Mouse (Mus musculus) midbrain, embryonic 16.5 days (tissue): ENCODE results near the gene Yars2. TPM values are rescaled to one million over a fixed set of nuclear protein-coding genes. Genes with fewer than 3 reads are reported as not detected.
"Not testable (repeated sequence)": the region's sequence is repeated elsewhere in the genome, so short reads cannot be mapped to it uniquely, and the experiment has no call there.

ENCODE experiments used
- ATAC-seq: fragments of 200-750 bp; cut with Nextera tagmentation; 2 replicates; pipeline ENCODE4 v1.8.0; 2017; ENCODE audit warnings: moderate TSS enrichment
- H3K27ac ChIP-seq: fragments of 300-500 bp; sonication (generic); 2 replicates; pipeline ENCODE4 v1.5.1; 2014; ENCODE audit warnings: mild to moderate bottlenecking, low read length, mixed read lengths
- H3K27me3 ChIP-seq: fragments of 300-500 bp; sonication (generic); 2 replicates; pipeline ENCODE4 v1.6.1; 2014; ENCODE audit warnings: low read depth, low read length, mixed read lengths; ENCODE audit not compliant: control insufficient read depth, insufficient read depth
- H3K36me3 ChIP-seq: fragments of 300-500 bp; sonication (generic); 2 replicates; pipeline ENCODE4 v1.6.1; 2014; ENCODE audit warnings: mild to moderate bottlenecking, low read length, moderate library complexity, mixed read lengths; ENCODE audit not compliant: control insufficient read depth, insufficient read depth
- H3K4me1 ChIP-seq: fragments of 300-500 bp; sonication (generic); 2 replicates; pipeline ENCODE4 v1.6.1; 2014; ENCODE audit warnings: mild to moderate bottlenecking, low read length, mixed read lengths; ENCODE audit not compliant: control insufficient read depth, insufficient read depth
- H3K4me2 ChIP-seq: fragments of 300-500 bp; sonication (generic); 2 replicates; pipeline ENCODE4 v1.6.1; 2014; ENCODE audit warnings: mild to moderate bottlenecking, low read length, mixed read lengths
- H3K4me3 ChIP-seq: fragments of 300-500 bp; sonication (generic); 2 replicates; pipeline ENCODE4 v1.5.1; 2014; ENCODE audit warnings: low read depth, mild to moderate bottlenecking, low read length, moderate library complexity, mixed read lengths
- H3K9ac ChIP-seq: fragments of 300-500 bp; sonication (generic); 2 replicates; pipeline ENCODE4 v1.6.1; 2014; ENCODE audit warnings: low read depth, low read length, mixed read lengths
- H3K9me3 ChIP-seq: fragments of 300-500 bp; sonication (generic); replicated peaks from 2 replicates; pipeline ENCODE4 v1.6.1; 2014; ENCODE audit warnings: mild to moderate bottlenecking, low read length, mixed read lengths; ENCODE audit not compliant: control insufficient read depth, poor library complexity, severe bottlenecking
- WGBS: fragments of 180-500 bp; shearing (Covaris S2); extraction: QIAGEN DNeasy Blood & Tissue Kit; methylation state at CpG from one replicate; pipeline ENCODE4 v1.1.7; 2014; 5-methylcytosine and 5-hydroxymethylcytosine counted together
- polyA plus RNA-seq: library from polyadenylated mRNA; unstranded; fragments of >200 nt; fragmentation: Nextera tagmentation; extraction: Ambion mirVana; gene quantifications from 2 replicates; pipeline ENCODE4 v1.2.1, GENCODE M21; 2015

Gene Yars2
- polyA plus RNA-seq, 1 experiment from 2014 or later: 26.4 TPM

DNA sequence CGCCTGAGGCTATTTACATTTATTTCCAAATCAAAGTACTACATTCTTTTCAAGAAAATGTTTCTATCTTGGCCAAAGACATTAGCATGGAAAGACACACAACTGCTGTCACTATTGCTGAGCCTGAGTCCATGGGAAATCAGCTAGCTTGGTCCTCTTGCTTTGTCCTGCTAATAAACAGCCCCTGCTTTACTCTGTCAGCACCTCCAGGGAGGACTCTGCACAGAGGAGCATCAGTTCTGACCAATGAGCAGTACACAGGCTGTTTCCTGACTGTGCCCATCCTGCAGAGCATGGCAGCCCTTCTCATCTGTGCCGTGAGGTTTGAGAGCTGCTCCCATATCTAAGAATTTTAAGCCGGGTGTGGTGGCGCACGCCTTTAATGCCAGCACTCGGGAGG is 29.0 kb upstream of the Yars2 start:
- Histone ChIP-seq H3K9ac (no peak overlapping the region), H3K9me3 (no peaks in the 10 kb centered on the region), H3K36me3 (no peaks in the 10 kb centered on the region), H3K27ac (no peak overlapping the region), H3K4me1 (no peaks in the 10 kb centered on the region), H3K27me3 (no peaks in the 10 kb centered on the region), H3K4me2 (no peak overlapping the region), H3K4me3 (no peak overlapping the region)
- WGBS: 90% methylated on average over 6 of the region's 6 CpGs
- ATAC-seq: no peak

DNA sequence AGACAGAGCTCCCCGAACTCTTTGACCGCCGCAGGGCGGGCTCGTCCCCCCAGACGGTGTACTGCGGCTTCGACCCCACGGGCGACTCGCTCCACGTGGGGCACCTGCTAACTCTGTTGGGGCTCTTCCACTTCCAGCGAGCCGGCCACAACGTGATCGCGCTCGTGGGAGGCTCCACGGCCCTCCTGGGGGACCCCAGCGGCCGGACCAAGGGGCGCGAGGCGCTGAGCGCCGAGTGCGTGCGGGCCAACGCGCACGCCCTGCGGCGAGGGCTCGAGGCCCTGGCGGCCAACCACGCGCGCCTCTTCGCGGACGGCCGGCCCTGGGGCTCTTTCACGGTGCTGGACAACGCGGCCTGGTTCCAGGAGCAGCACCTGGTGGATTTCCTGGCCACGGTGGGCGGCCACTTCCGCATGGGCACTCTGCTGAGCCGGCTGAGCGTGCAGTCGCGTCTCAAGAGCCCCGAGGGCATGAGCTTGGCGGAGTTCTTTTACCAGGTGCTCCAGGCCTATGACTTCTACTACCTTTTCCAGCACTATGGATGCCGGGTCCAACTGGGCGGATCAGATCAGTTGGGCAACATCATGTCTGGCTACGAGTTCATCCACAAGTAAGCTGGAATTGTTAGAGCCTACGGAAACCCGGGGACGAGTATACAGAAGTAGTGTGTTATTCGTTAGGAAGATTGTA is 518 bp downstream of the Yars2 start:
- Histone ChIP-seq H3K9ac (peak overlapping the region; percentile 85), H3K9me3 (no peaks in the 10 kb centered on the region), H3K4me2 (peak overlapping the region; percentile 90), H3K4me1 (peaks cover 15% of the 10 kb centered on the region), H3K4me3 (peak overlapping the region; percentile 97), H3K36me3 (peaks cover 5% of the 10 kb centered on the region; the same call in 1 of the 2 replicates), H3K27ac (peak overlapping the region; percentile 91), H3K27me3 (no peaks in the 10 kb centered on the region)
- peak; percentile 76 for ATAC-seq
- WGBS: under 1% methylated on average over 61 of the region's 61 CpGs

DNA sequence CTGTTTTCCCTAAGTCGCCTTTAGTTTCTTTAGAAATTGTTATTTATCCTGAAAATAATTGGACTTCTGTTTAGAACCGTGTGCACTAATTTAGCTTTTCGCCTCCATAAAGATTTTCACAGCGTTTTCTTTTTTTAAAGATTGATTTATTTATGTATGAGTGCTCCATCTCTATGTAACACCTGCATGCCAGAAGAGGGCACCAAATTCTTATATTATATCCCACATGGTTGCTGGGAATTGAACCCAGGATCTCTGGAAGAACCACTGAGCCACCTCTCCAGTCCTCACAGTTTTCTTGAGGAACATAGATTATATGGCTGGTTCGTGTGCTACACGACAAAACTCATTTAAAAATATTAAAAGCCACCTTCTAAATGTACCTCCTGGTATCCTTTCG is 1.1 kb downstream of the Yars2 start:
- Histone ChIP-seq H3K9me3 (no peaks in the 10 kb centered on the region), H3K4me3 (peak overlapping the region; percentile 97), H3K27ac (no peak overlapping the region), H3K4me1 (peaks cover 15% of the 10 kb centered on the region), H3K27me3 (no peaks in the 10 kb centered on the region), H3K9ac (peak overlapping the region; percentile 85), H3K4me2 (peak overlapping the region; percentile 90), H3K36me3 (peaks cover 5% of the 10 kb centered on the region; the same call in 1 of the 2 replicates)
- WGBS: 24% methylated on average over 7 of the region's 7 CpGs
- ATAC-seq: no peak

DNA sequence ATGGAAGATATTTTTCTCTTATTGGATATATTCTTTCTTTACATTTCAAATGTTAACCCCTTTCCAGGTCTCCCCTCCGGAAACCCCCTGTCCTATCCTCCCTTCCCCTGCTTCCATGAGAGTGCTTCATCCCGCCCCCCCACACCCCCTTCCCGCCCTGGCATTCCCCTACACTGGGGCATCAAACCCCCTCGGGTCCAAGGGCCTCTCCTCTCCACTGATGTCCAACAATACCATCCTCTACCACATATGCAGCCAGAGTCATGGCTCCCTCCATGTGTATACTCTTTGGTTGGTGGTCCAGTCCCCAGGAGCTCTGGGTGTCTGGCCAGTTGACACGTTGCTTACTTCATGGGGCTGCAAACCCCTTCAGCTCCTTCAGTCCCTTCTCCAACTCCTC is 8.6 kb downstream of the Yars2 start:
- Histone ChIP-seq H3K4me1 (no peaks in the 10 kb centered on the region), H3K4me2 (no peak overlapping the region), H3K9me3 (no peaks in the 10 kb centered on the region), H3K9ac (no peak overlapping the region), H3K4me3 (no peak overlapping the region), H3K27ac (no peak overlapping the region), H3K36me3 (peaks cover 14% of the 10 kb centered on the region), H3K27me3 (no peaks in the 10 kb centered on the region)
- ATAC-seq: no peak; the same call in 1 of the 2 replicates
- WGBS: 88% methylated on average over 5 of the region's 5 CpGs

DNA sequence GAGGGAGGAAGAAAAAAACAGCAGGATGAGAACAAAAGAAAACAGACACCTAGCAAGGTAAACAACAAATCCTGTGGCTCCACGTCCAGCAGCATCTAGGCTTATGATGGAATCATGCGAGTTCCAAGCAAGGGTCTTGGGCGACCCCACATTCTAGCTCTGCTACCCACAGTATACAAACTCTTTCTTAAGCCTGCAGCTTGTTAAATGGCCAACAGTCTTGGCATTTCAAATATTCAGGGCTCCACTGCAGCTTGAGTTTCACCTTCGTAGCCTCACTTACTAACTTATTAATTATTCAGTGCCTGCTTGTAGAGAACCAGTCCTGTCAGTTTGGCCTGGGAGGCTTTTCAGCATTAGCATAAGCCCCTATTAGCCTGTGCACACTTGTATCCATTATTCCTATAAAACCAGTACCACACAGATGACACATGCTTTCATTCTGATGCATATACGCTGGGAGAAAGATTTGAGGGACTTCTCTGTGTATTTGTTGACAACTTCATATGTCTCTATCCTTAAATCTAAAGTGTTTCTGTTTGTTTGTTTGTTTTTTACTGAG is 23.1 kb downstream of the Yars2 start:
- Histone ChIP-seq H3K4me3 (no peak overlapping the region), H3K27me3 (no peaks in the 10 kb centered on the region), H3K4me1 (no peaks in the 10 kb centered on the region), H3K27ac (no peak overlapping the region), H3K36me3 (peaks cover 24% of the 10 kb centered on the region), H3K9me3 (no peaks in the 10 kb centered on the region), H3K9ac (no peak overlapping the region), H3K4me2 (no peak overlapping the region)
- WGBS: 60% methylated on average over 5 of the region's 5 CpGs
- ATAC-seq: peak; percentile 32; the same call in 1 of the 2 replicates

DNA sequence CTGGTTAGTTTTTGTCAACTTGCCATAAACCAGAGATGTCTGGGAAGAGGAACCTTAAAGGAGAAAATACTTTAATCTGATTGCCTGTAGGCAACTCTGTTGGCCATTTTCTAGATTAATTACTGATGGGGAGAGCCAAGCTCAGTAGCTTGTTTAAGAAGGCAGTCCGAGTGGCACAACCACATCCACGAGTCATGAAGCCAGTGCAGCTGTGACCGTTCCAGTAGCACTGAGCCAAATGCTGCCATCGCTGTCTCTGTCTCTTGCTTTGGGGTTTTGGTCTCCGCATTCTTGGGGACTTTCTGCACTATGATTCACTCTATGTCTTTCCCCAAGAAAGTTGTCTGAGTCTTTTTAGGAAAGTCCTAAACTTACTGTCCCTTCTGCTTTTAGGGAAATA is 43.7 kb downstream of the Yars2 start:
- WGBS: 90% methylated on average over 5 of the region's 5 CpGs
- no peak overlapping the region for H3K4me2 ChIP-seq

DNA sequence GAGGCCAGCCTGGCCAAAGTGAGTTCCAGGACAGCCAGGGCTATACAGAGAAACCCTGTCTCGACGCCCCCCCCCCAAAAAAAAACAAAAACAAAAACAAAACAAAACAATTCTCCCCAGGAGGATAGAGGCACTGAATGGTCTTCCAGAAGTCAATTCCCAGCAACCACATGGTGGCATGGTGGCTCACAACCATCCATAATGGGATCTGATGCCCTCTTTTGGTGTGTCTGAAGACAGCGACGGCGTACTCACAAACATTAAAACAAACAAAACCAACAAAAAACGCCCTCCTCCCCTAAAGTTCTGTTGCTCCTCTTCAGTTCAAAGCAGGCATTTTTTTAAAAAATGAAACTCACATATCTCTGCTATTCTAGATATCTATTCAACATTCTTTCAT is 55.1 kb downstream of the Yars2 start:
- Histone ChIP-seq H3K4me1 (peaks cover 13% of the 10 kb centered on the region), H3K4me3 (peak overlapping the region; percentile 98), H3K27ac (peak overlapping the region; percentile 84; the same call in 1 of the 2 replicates), H3K9me3 (no peaks in the 10 kb centered on the region), H3K4me2 (peak overlapping the region; percentile 83), H3K36me3 (no peaks in the 10 kb centered on the region), H3K9ac (peak overlapping the region; percentile 97), H3K27me3 (no peaks in the 10 kb centered on the region)
- WGBS: 13% methylated on average over 6 of the region's 6 CpGs
- no peak for ATAC-seq

More for the DNA sequence above, 43.7 kb downstream of the Yars2 start:
- Histone ChIP-seq H3K36me3 (no peaks in the 10 kb centered on the region; the same call in 1 of the 2 replicates), H3K4me3 (no peak overlapping the region), H3K27me3 (no peaks in the 10 kb centered on the region), H3K4me1 (no peaks in the 10 kb centered on the region), H3K9ac (no peak overlapping the region), H3K9me3 (no peaks in the 10 kb centered on the region), H3K27ac (no peak overlapping the region)
- no peak for ATAC-seq

DNA sequence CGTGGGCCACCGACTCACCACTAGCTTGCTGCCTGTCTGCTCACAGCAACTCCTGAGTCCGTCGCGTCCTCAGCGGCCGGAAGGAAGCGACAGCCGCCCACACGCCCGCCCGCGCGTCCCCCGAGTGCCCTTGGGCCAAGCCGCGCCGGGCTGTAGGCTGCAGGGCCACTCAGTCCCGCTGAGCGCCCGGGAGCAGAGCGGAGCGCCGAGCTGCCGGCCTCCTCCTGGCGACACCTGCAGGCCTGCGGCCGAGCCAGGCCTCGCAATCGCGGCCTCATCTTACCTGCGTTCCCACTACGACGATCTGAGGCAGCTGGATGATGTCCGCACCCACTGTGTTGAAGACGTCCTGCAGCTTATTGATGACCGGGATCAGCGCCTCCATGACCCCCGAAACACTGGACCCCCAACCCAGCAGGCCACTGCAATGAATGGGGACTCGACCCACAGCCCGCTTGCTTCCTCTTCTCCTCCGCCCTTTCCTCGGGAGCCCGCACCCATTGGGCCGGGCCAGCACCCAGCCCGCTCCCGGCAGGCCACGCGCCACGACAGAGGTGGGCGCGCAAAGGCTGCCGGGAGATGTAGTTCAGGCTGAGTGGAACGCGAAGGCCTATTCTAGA is 55.8 kb downstream of the Yars2 start, which contains the start of gene Dnm1l:
Dnm1l (minus strand) TSS at position 479 of the 620 bp plus-strand sequence.
- ATAC-seq: peak; percentile 99
- Histone ChIP-seq H3K36me3 (no peaks in the 10 kb centered on the region), H3K4me1 (peaks cover 13% of the 10 kb centered on the region), H3K27me3 (no peaks in the 10 kb centered on the region), H3K27ac (peak within 1 kb of the TSS; percentile 84), H3K9me3 (no peaks in the 10 kb centered on the region), H3K9ac (peak within 1 kb of the TSS; percentile 97), H3K4me2 (peak within 1 kb of the TSS; percentile 83), H3K4me3 (peak within 1 kb of the TSS; percentile 98)
- under 1% methylated on average over 53 of the region's 55 CpGs for WGBS

DNA sequence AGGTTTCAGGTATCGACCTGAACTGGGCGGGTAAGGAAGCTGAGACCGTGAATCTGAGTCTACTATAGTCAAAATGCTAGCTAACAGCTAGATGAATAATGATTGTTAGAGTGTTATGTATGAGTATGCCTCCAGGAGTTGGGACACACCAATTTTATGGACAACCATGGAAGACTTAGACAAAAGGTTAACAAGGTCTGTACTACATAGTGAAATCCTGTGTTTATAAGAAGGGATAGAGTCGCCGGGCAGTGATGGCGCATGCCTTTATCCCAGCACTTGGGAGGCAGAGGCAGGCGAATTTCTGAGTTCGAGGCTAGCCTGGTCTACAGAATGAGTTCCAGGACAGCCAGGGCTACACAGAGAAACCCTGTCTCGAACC is 56.3 kb downstream of the Yars2 start:
- H3K27ac ChIP-seq: not testable (repeated sequence)
- H3K9ac ChIP-seq: peak overlapping the region; percentile 97; the same call in 1 of the 2 replicates
- ATAC-seq: peak; percentile 80

More for the DNA sequence above, 56.3 kb downstream of the Yars2 start:
- H3K4me2 ChIP-seq: peak overlapping the region; percentile 44
- H3K9me3 ChIP-seq, H3K27me3 ChIP-seq, H3K36me3 ChIP-seq: not testable (repeated sequence)
- 50% methylated on average over 9 of the region's 9 CpGs for WGBS
- H3K4me3 ChIP-seq: peak overlapping the region; percentile 98
- peaks cover 13% of the 10 kb centered on the region for H3K4me1 ChIP-seq
